Mouse (Mus musculus) liver, embryonic 14.5 days (tissue): Measurements from ENCODE around the gene Osbpl6. TPM values are rescaled to one million over a fixed set of nuclear protein-coding genes. Genes with fewer than 3 reads are reported as not detected.

ENCODE experiments used
- ATAC-seq: fragments of 200-750 bp; cut with Nextera tagmentation; 2 replicates; pipeline ENCODE4 v1.8.0; 2017; ENCODE audit warnings: moderate number of reproducible peaks, mild to moderate bottlenecking, moderate library complexity; ENCODE audit not compliant: insufficient read depth
- DNase-seq, 3 experiments: peaks; one replicate each; pipeline ENCODE4 v3.0.0-alpha.2; 2012 to 2013; ENCODE audit warnings: low read depth in 3 of 3, low spot score in 3 of 3
- H3K27ac ChIP-seq: fragments of 300-500 bp; sonication (generic); 2 replicates; pipeline ENCODE4 v1.5.1; 2014; ENCODE audit warnings: moderate library complexity, mild to moderate bottlenecking, control low read depth, inconsistent platforms
- H3K27me3 ChIP-seq: fragments of 300-500 bp; sonication (generic); 2 replicates; pipeline ENCODE4 v1.6.1; 2014; ENCODE audit warnings: mild to moderate bottlenecking, low read length, moderate library complexity; ENCODE audit not compliant: control insufficient read depth, insufficient read depth
- H3K36me3 ChIP-seq: fragments of 300-500 bp; sonication (generic); replicated peaks from 2 replicates; pipeline ENCODE4 v1.6.1; 2014; ENCODE audit warnings: low read depth; ENCODE audit not compliant: control insufficient read depth, insufficient read depth
- H3K4me1 ChIP-seq, 2 experiments: fragments of 200-500 bp in 1 of 2; fragments of 300-500 bp in 1 of 2; sonication (generic) in 1 of 2; replicated peaks; 2 replicates each; pipeline ENCODE4 v1.6.1; 2012 to 2014; ENCODE audit warnings: antibody characterized with exemption in 1 of 2, inconsistent platforms in 1 of 2, low read length in 1 of 2; ENCODE audit not compliant: control insufficient read depth in 2 of 2, insufficient read depth in 2 of 2
- H3K4me2 ChIP-seq: fragments of 300-500 bp; sonication (generic); 2 replicates; pipeline ENCODE4 v1.6.1; 2014; ENCODE audit warnings: low read depth, mild to moderate bottlenecking, control low read depth, moderate library complexity
- H3K4me3 ChIP-seq, 2 experiments: fragments of 200-500 bp in 1 of 2; fragments of 300-500 bp in 1 of 2; sonication (generic) in 1 of 2; 2 replicates each; pipeline ENCODE4 v1.5.1; 2012 to 2014; ENCODE audit warnings: low read depth in 2 of 2, low read length in 2 of 2, mild to moderate bottlenecking in 2 of 2, control low read depth in 1 of 2, inconsistent platforms in 1 of 2, moderate library complexity in 1 of 2; ENCODE audit not compliant: insufficient read depth in 1 of 2
- H3K9ac ChIP-seq: fragments of 300-500 bp; sonication (generic); replicated peaks from 2 replicates; pipeline ENCODE4 v1.6.1; 2014; ENCODE audit warnings: mild to moderate bottlenecking, control low read depth, moderate library complexity
- H3K9me3 ChIP-seq: fragments of 300-500 bp; sonication (generic); 2 replicates; pipeline ENCODE4 v1.6.1; 2016; ENCODE audit warnings: low read length, mixed read lengths; ENCODE audit not compliant: control insufficient read depth
- CTCF ChIP-seq: IDR thresholded peaks from 2 replicates; pipeline ENCODE4 v1.5.1; 2016; ENCODE audit warnings: antibody characterized with exemption, low read depth, control low read depth
- EP300 ChIP-seq: IDR thresholded peaks from 2 replicates; pipeline ENCODE4 v1.6.1; 2016; ENCODE audit warnings: antibody characterized with exemption, low read depth
- WGBS: fragments of 180-500 bp; shearing (Covaris S2); extraction: QIAGEN DNeasy Blood & Tissue Kit; methylation state at CpG from one replicate; pipeline ENCODE4 v1.1.7; 2014; ENCODE audit not compliant: insufficient replicate concordance; 5-methylcytosine and 5-hydroxymethylcytosine counted together
- polyA plus RNA-seq, 2 experiments: library from polyadenylated mRNA; depleted of rRNA in 1 of 2; stranded (reverse) in 1 of 2; unstranded in 1 of 2; fragments of >200 nt; fragmentation: Nextera tagmentation in 1 of 2; extraction: Ambion mirVana in 1 of 2; gene quantifications; 2 replicates each; pipeline versions ENCODE4 v1.2.1 to v1.2.3; 2012 to 2014

Osbpl6 gene
- polyA plus RNA-seq, 2 experiments: 0.17 to 0.20 TPM

- Histone ChIP-seq H3K27me3 (no peaks in the 10 kb centered on the region), H3K36me3 (no peaks in the 10 kb centered on the region), H3K4me2 (no peak overlapping the region), H3K4me1 (no peaks in the 10 kb centered on the region), H3K4me3 (no peak overlapping the region), H3K9ac (no peak overlapping the region), H3K9me3 (no peaks in the 10 kb centered on the region), H3K27ac (no peak overlapping the region)
- no peak for DNase-seq
- ATAC-seq: no peak
- no peak for TF ChIP-seq CTCF
- TF ChIP-seq EP300: no peak
- 62% methylated on average over 3 of the region's 3 CpGs for WGBS
Measured at GRCm38 (mm10) chr2:76442086-76442485, 35.8 kb downstream of the Osbpl6 start.

- Histone ChIP-seq H3K9me3 (no peaks in the 10 kb centered on the region), H3K9ac (no peak overlapping the region), H3K27me3 (no peaks in the 10 kb centered on the region), H3K27ac (no peak overlapping the region), H3K4me1 (no peaks in the 10 kb centered on the region), H3K4me2 (no peak overlapping the region), H3K4me3 (no peak overlapping the region), H3K36me3 (no peaks in the 10 kb centered on the region)
- 69% methylated on average over 6 of the region's 6 CpGs for WGBS
- TF ChIP-seq EP300 (no peak), CTCF (no peak)
- DNase-seq (no peak), ATAC-seq (no peak)
Measured at GRCm38 (mm10) chr2:76449836-76450355, 43.6 kb downstream of the Osbpl6 start.

GRCm38 (mm10) chr2:76466723-76467122 lies 60.4 kb downstream of the Osbpl6 start:
- ATAC-seq (no peak), DNase-seq (no peak)
- TF ChIP-seq CTCF (no peak), EP300 (no peak)
- 68% methylated on average over 5 of the region's 5 CpGs for WGBS
- no peak overlapping the region for H3K4me3 ChIP-seq
- no peaks in the 10 kb centered on the region for H3K9me3 ChIP-seq
- no peaks in the 10 kb centered on the region for H3K27me3 ChIP-seq
- H3K27ac ChIP-seq: no peak overlapping the region
- H3K36me3 ChIP-seq: no peaks in the 10 kb centered on the region
- no peak overlapping the region for H3K9ac ChIP-seq
- no peak overlapping the region for H3K4me2 ChIP-seq
- no peaks in the 10 kb centered on the region for H3K4me1 ChIP-seq

- no peak overlapping the region for H3K27ac ChIP-seq
- H3K27me3 ChIP-seq: no peaks in the 10 kb centered on the region
- TF ChIP-seq CTCF (no peak), EP300 (no peak)
- no peak overlapping the region for H3K9ac ChIP-seq
- no peak overlapping the region for H3K4me2 ChIP-seq
- H3K36me3 ChIP-seq: no peaks in the 10 kb centered on the region
- no peak for DNase-seq
- WGBS: 75% methylated on average over 8 of the region's 8 CpGs
- H3K4me3 ChIP-seq: no peak overlapping the region
- H3K4me1 ChIP-seq: no peaks in the 10 kb centered on the region
- H3K9me3 ChIP-seq: no peaks in the 10 kb centered on the region
- no peak for ATAC-seq
Measured at GRCm38 (mm10) chr2:76468204-76468603, 61.9 kb downstream of the Osbpl6 start.

GRCm38 (mm10) chr2:76469091-76469750 lies 62.9 kb downstream of the Osbpl6 start:
- no peaks in the 10 kb centered on the region for H3K27me3 ChIP-seq
- no peaks in the 10 kb centered on the region for H3K4me1 ChIP-seq
- WGBS: 74% methylated on average over 6 of the region's 6 CpGs
- H3K4me3 ChIP-seq: no peak overlapping the region
- no peak overlapping the region for H3K27ac ChIP-seq
- H3K4me2 ChIP-seq: no peak overlapping the region
- no peak for ATAC-seq
- H3K9ac ChIP-seq: no peak overlapping the region
- no peak for TF ChIP-seq EP300
- no peak for TF ChIP-seq CTCF
- H3K9me3 ChIP-seq: no peaks in the 10 kb centered on the region
- no peaks in the 10 kb centered on the region for H3K36me3 ChIP-seq
- DNase-seq: no peak
